Mouse (Mus musculus) liver, embryonic 14.5 days (tissue): ENCODE results near the gene Magi1.

Experiments used
- CTCF ChIP-seq: IDR thresholded peaks from 2 replicates; pipeline ENCODE4 v1.5.1; 2016; ENCODE audit warnings: antibody characterized with exemption, low read depth, control low read depth
- EP300 ChIP-seq: IDR thresholded peaks from 2 replicates; pipeline ENCODE4 v1.6.1; 2016; ENCODE audit warnings: antibody characterized with exemption, low read depth

- no peak for TF ChIP-seq CTCF
- no peak for TF ChIP-seq EP300
Measured at GRCm38 (mm10) chr6:93719532-93719931, 564.2 kb downstream of the Magi1 start.
